ENCODE assay signal across 8 mouse cellular contexts in the genomic region with DNA sequence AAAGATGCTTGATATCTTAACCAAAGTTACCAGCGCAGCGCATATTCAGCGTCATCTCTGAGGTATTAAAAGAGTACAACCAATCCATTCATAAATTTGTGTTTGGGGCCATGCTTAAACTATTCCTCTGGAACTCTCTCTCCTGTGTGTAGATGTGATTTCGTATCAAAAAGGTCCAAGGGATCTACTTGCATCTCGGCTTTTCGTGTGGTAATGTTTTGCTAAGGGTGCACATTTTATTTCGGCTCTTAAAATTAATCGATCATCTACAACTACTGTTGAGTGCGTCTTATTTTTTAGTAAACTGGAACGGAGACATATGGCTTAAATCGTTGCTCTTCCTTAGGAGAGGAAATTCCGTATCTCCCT. TPM values are rescaled to one million over a fixed set of nuclear protein-coding genes. Genes with fewer than 3 reads are reported as not detected.
DNase-seq lines count a peak whose midpoint lies in the region; ATAC-seq and TF ChIP-seq lines count a peak whose summit lies in the region.

No protein-coding gene starts in this region.

- peaks cover 5% of the 10 kb centered on the region; the same call in 1 of the 2 replicates for H3K27me3 ChIP-seq in embryonic facial prominence, embryonic 13.5 days
- no peaks in the 10 kb centered on the region for H3K27me3 ChIP-seq in intestine, embryonic 16.5 days (replicated peaks; ENCODE audit: control insufficient read depth, insufficient read depth, low read length)
- no peaks in the 10 kb centered on the region for H3K27me3 ChIP-seq in neural tube, embryonic 14.5 days (ENCODE audit: control insufficient read depth, insufficient read depth, low read length)

- H3K27ac ChIP-seq in left cerebral cortex, adult 2 months = no peak overlapping the region
- H3K27ac ChIP-seq in embryonic facial prominence, embryonic 13.5 days = 0 out of 2 replicates have a peak overlapping the region, but pooled peaks have one; percentile 89
- no peak overlapping the region for H3K27ac ChIP-seq in intestine, embryonic 16.5 days (ENCODE audit: low read length)
- H3K27ac ChIP-seq in neural tube, embryonic 14.5 days (ENCODE audit: low read depth, low read length) = no peak overlapping the region

- intact Hi-C loops in left cerebral cortex, adult 2 months (cut with DNase I) = loop anchor here (2.0 kb wide), 1 partner anchor 48 kb away; no protein-coding TSS in a partner anchor
- intact Hi-C loops in left cerebral cortex, postnatal 10 days (cut with DNase I) = no loop called here

- H3K4me1 ChIP-seq in embryonic facial prominence, embryonic 13.5 days = peaks cover 42% of the 10 kb centered on the region
- H3K4me1 ChIP-seq in intestine, embryonic 16.5 days (ENCODE audit: control insufficient read depth, insufficient read depth, low read length) = peaks cover 29% of the 10 kb centered on the region
- H3K4me1 ChIP-seq in neural tube, embryonic 14.5 days (ENCODE audit: control insufficient read depth, insufficient read depth, low read length) = no peaks in the 10 kb centered on the region

- H3K36me3 ChIP-seq in embryonic facial prominence, embryonic 13.5 days = no peaks in the 10 kb centered on the region
- no peaks in the 10 kb centered on the region for H3K36me3 ChIP-seq in intestine, embryonic 16.5 days (ENCODE audit: control insufficient read depth, insufficient read depth, low read length)
- H3K36me3 ChIP-seq in neural tube, embryonic 14.5 days (ENCODE audit: control insufficient read depth, insufficient read depth, low read length) = no peaks in the 10 kb centered on the region

- DNase-seq in left cerebral cortex, adult 2 months (ENCODE audit: extremely low spot score in 1 of 2, low spot score in 2 of 2) = no peak
- no peak for DNase-seq in left cerebral cortex, postnatal 10 days (ENCODE audit: extremely low spot score in 1 of 2, low spot score in 2 of 2)
- DNase-seq in right cerebral cortex, postnatal 14 days = no peak
- no peak for DNase-seq in kidney, postnatal 14 days
- no peak for DNase-seq in lung, postnatal 10 days

- no peak for TF ChIP-seq CTCF in left cerebral cortex, adult 2 months (IDR thresholded peaks at IDR 0.05)

- no peaks in the 10 kb centered on the region for H3K9me3 ChIP-seq in embryonic facial prominence, embryonic 13.5 days
- 0 out of 2 replicates have a peak, but pooled peaks cover 3% of the 10 kb centered on the region for H3K9me3 ChIP-seq in intestine, embryonic 16.5 days (ENCODE audit: control insufficient read depth, low read length)
- H3K9me3 ChIP-seq in neural tube, embryonic 14.5 days (ENCODE audit: control insufficient read depth, low read length) = no peaks in the 10 kb centered on the region

- no peak for ATAC-seq in embryonic facial prominence, embryonic 13.5 days (ENCODE audit: insufficient number of reproducible peaks, insufficient read depth, low FRiP score, low TSS enrichment, low read depth)
- no peak for ATAC-seq in intestine, embryonic 16.5 days
- ATAC-seq in neural tube, embryonic 14.5 days (ENCODE audit: low read depth) = no peak

- H3K4me2 ChIP-seq in embryonic facial prominence, embryonic 13.5 days = peak overlapping the region; percentile 95
- peak overlapping the region; percentile 85 for H3K4me2 ChIP-seq in intestine, embryonic 16.5 days (ENCODE audit: low read depth, low read length)
- H3K4me2 ChIP-seq in neural tube, embryonic 14.5 days (ENCODE audit: low read depth, low read length) = peak overlapping the region; percentile 95

- H3K4me3 ChIP-seq in left cerebral cortex, adult 2 months = peak overlapping the region; percentile 70
- H3K4me3 ChIP-seq in embryonic facial prominence, embryonic 13.5 days = peak overlapping the region; percentile 83
- H3K4me3 ChIP-seq in intestine, embryonic 16.5 days (ENCODE audit: low read length) = peak overlapping the region; percentile 90
- peak overlapping the region; percentile 68 for H3K4me3 ChIP-seq in neural tube, embryonic 14.5 days (ENCODE audit: low read depth, low read length)

- peak overlapping the region; percentile 84 for H3K9ac ChIP-seq in embryonic facial prominence, embryonic 13.5 days
- no peak overlapping the region for H3K9ac ChIP-seq in intestine, embryonic 16.5 days (ENCODE audit: low read depth, low read length)
- no peak overlapping the region for H3K9ac ChIP-seq in neural tube, embryonic 14.5 days (replicated peaks; ENCODE audit: low read depth, low read length)

- WGBS in embryonic facial prominence, embryonic 13.5 days = 8% methylated on average over 12 of the region's 12 CpGs
- WGBS in intestine, embryonic 16.5 days = 7% methylated on average over 12 of the region's 12 CpGs
- 8% methylated on average over 12 of the region's 12 CpGs for whole genome bisulfite sequencing in neural tube, embryonic 14.5 days

RNA-seq across cellular contexts. Expression of a gene that starts 0.3 kb away (rescaled TPM):
- total RNA-seq in left cerebral cortex, adult 2 months (2021) = under 1 TPM; 0.14 to 0.42 TPM
- total RNA-seq in left cerebral cortex, postnatal 10 days (2021) = under 1 TPM; 0.19 to 0.51 TPM
- polyA plus RNA-seq in embryonic facial prominence, embryonic 13.5 days (2015; fragmentation: Nextera tagmentation; extraction: Ambion mirVana) = 3.5 and 3.9 TPM in 2 replicates
- 2.4 and 2.7 TPM in 2 replicates for polyA plus RNA-seq in intestine, embryonic 16.5 days (2015; fragmentation: Nextera tagmentation; extraction: Ambion mirVana)
- polyA plus RNA-seq in neural tube, embryonic 14.5 days (2014; fragmentation: Nextera tagmentation; extraction: Ambion mirVana) = 0.31 and 0.44 TPM in 2 replicates

RNA-seq across cellular contexts. Expression of a gene that starts 21.8 kb away (rescaled TPM):
- total RNA-seq in left cerebral cortex, adult 2 months (2021) = not detected
- not detected for total RNA-seq in left cerebral cortex, postnatal 10 days (2021)
- not detected in 2 replicates for polyA plus RNA-seq in embryonic facial prominence, embryonic 13.5 days (2015; fragmentation: Nextera tagmentation; extraction: Ambion mirVana)
- not detected in 2 replicates for polyA plus RNA-seq in intestine, embryonic 16.5 days (2015; fragmentation: Nextera tagmentation; extraction: Ambion mirVana)
- polyA plus RNA-seq in neural tube, embryonic 14.5 days (2014; fragmentation: Nextera tagmentation; extraction: Ambion mirVana) = not detected in 2 replicates

RNA-seq across cellular contexts. Expression of a gene that starts 28.9 kb away (rescaled TPM):
- not detected for total RNA-seq in left cerebral cortex, adult 2 months (2021)
- total RNA-seq in left cerebral cortex, postnatal 10 days (2021) = not detected
- polyA plus RNA-seq in embryonic facial prominence, embryonic 13.5 days (2015; fragmentation: Nextera tagmentation; extraction: Ambion mirVana) = not detected in 2 replicates
- 0.44 TPM in 1 of 2 replicates, not detected in the other for polyA plus RNA-seq in intestine, embryonic 16.5 days (2015; fragmentation: Nextera tagmentation; extraction: Ambion mirVana)
- polyA plus RNA-seq in neural tube, embryonic 14.5 days (2014; fragmentation: Nextera tagmentation; extraction: Ambion mirVana) = not detected in 2 replicates

RNA-seq across cellular contexts. Expression of a gene that starts 38.6 kb away (rescaled TPM):
- total RNA-seq in left cerebral cortex, adult 2 months (2021) = not detected
- not detected for total RNA-seq in left cerebral cortex, postnatal 10 days (2021)
- polyA plus RNA-seq in embryonic facial prominence, embryonic 13.5 days (2015; fragmentation: Nextera tagmentation; extraction: Ambion mirVana) = not detected in 2 replicates
- not detected in 2 replicates for polyA plus RNA-seq in intestine, embryonic 16.5 days (2015; fragmentation: Nextera tagmentation; extraction: Ambion mirVana)
- not detected in 2 replicates for polyA plus RNA-seq in neural tube, embryonic 14.5 days (2014; fragmentation: Nextera tagmentation; extraction: Ambion mirVana)

RNA-seq across cellular contexts. Expression of a gene that starts 43.8 kb away (rescaled TPM):
- not detected for total RNA-seq in left cerebral cortex, adult 2 months (2021)
- total RNA-seq in left cerebral cortex, postnatal 10 days (2021) = not detected
- not detected in 2 replicates for polyA plus RNA-seq in embryonic facial prominence, embryonic 13.5 days (2015; fragmentation: Nextera tagmentation; extraction: Ambion mirVana)
- polyA plus RNA-seq in intestine, embryonic 16.5 days (2015; fragmentation: Nextera tagmentation; extraction: Ambion mirVana) = not detected in 2 replicates
- not detected in 2 replicates for polyA plus RNA-seq in neural tube, embryonic 14.5 days (2014; fragmentation: Nextera tagmentation; extraction: Ambion mirVana)
